Mouse (Mus musculus) limb, embryonic 10.5 days (tissue): ENCODE results near the gene Olfr585. TPM values are rescaled to one million over a fixed set of nuclear protein-coding genes. Genes with fewer than 3 reads are reported as not detected.

Experiments
- DNase-seq: peaks from one replicate; pipeline ENCODE4 v3.0.0-alpha.2; 2017; ENCODE audit warnings: low spot score
- H3K27ac ChIP-seq: fragments of 300-500 bp; sonication (generic); 2 replicates; pipeline ENCODE4 v1.5.1; 2016; ENCODE audit warnings: mild to moderate bottlenecking
- H3K27me3 ChIP-seq: fragments of 300-500 bp; sonication (generic); 2 replicates; pipeline ENCODE4 v1.6.1; 2016; ENCODE audit warnings: low read depth, mild to moderate bottlenecking; ENCODE audit not compliant: poor library complexity, severe bottlenecking
- H3K36me3 ChIP-seq: fragments of 300-500 bp; sonication (generic); 2 replicates; pipeline ENCODE4 v1.6.1; 2016; ENCODE audit warnings: mild to moderate bottlenecking, moderate library complexity
- H3K4me1 ChIP-seq: fragments of 300-500 bp; sonication (generic); 2 replicates; pipeline ENCODE4 v1.6.1; 2016
- H3K4me3 ChIP-seq: fragments of 300-500 bp; sonication (generic); 2 replicates; pipeline ENCODE4 v1.5.1; 2016; ENCODE audit warnings: mild to moderate bottlenecking, moderate library complexity
- H3K9me3 ChIP-seq: fragments of 300-500 bp; sonication (generic); replicated peaks from 2 replicates; pipeline ENCODE4 v1.6.1; 2016; ENCODE audit warnings: mild to moderate bottlenecking
- WGBS: fragments of 180-500 bp; shearing (Covaris S2); methylation state at CpG from one replicate; pipeline ENCODE4 v1.1.7; 2016; 5-methylcytosine and 5-hydroxymethylcytosine counted together
- polyA plus RNA-seq: library from polyadenylated mRNA; unstranded; fragments of >200 nt; fragmentation: Nextera tagmentation; extraction: Ambion mirVana; gene quantifications from 2 replicates; pipeline ENCODE4 v1.2.1, GENCODE M21; 2016

Gene Olfr585
- polyA plus RNA-seq = not detected in 2 replicates

- Histone ChIP-seq H3K4me1 (no peaks in the 10 kb centered on the region), H3K4me3 (no peak within 1 kb of the TSS), H3K36me3 (no peaks in the 10 kb centered on the region), H3K9me3 (no peaks in the 10 kb centered on the region), H3K27me3 (no peaks in the 10 kb centered on the region), H3K27ac (no peak within 1 kb of the TSS)
- 86% methylated on average over 1 of the region's 1 CpGs for WGBS
- no peak for DNase-seq
Measured at GRCm38 (mm10) chr7:103097420-103097819, at the start of gene Olfr585. Olfr585 (plus strand) TSS chr7:103097720.

DNA sequence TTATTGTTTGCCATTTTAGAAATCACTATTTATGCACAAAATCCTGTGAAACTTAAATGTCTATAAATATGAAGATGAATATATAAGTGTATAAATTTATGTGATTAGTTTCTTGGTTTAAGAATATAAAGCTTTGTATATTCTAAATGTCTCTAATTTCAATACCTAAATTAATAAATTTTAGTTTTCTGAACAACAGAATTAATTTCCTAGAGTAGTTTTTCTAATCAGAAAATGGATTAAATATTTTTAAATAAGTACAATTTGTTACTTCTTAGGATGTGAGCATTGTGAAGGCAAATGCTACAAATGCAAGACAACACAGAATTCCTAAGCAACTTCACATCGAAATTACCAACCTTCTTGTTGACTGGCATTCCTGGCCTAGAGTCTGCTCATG, 46.5 kb upstream of the Olfr585 start, which contains the start of gene Olfr583:
Gene Olfr583, plus strand, starts transcription at position 301 of the 400 bp plus-strand sequence.
- no peaks in the 10 kb centered on the region for H3K27me3 ChIP-seq
- DNase-seq = no peak
- H3K9me3 ChIP-seq = no peaks in the 10 kb centered on the region
- H3K4me3 ChIP-seq = no peak within 1 kb of the TSS
- H3K27ac ChIP-seq = no peak within 1 kb of the TSS
- H3K36me3 ChIP-seq = no peaks in the 10 kb centered on the region
- no peaks in the 10 kb centered on the region for H3K4me1 ChIP-seq
- 92% methylated on average over 1 of the region's 1 CpGs for WGBS

DNA sequence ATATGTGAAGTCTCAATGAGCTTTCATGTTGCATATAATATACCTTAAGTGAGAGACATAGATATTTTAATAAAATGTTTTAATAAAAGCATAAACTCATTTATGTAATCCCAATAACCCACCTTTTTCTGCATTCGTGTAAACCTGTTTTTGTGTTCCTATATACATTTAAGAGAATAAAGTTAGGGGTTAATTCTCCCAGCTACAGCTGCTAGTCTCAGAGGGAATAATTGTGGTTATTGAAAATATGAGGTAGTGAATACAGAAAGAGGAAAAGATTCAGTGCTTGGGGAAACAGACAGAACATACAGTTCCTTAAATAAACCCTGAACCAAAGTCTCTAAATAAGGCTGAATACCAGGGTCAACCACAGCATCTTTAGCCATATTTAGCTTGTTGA, 15.9 kb upstream of the Olfr585 start, which contains the start of gene Olfr584:
Gene Olfr584, plus strand, starts transcription at position 301 of the 400 bp plus-strand sequence.
- Histone ChIP-seq H3K27me3 (no peaks in the 10 kb centered on the region), H3K9me3 (0 out of 2 replicates have a peak, but pooled peaks cover 2% of the 10 kb centered on the region), H3K4me3 (no peak within 1 kb of the TSS), H3K4me1 (no peaks in the 10 kb centered on the region), H3K36me3 (no peaks in the 10 kb centered on the region), H3K27ac (no peak within 1 kb of the TSS)
- 81% methylated on average over 1 of the region's 1 CpGs for WGBS
- no peak for DNase-seq

DNA sequence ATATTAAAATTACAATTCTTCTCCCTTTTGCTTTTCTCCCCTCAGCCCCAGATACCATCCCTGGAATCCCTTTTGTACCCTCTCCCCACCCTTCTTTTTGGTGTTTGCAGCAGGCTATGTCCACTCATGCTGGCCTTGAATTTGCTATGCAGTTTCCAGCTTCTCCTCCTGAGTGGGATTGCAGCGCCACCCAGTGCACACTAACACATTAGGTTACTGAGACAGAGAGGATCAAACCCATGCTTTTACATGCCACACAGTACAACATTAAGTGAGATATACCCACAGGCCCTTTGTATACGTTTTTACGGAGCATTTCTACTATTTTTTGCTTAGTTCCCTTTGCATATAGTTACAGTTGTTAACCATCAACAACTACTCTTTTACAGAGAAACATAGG, 21.9 kb downstream of the Olfr585 start:
- Histone ChIP-seq H3K27me3 (no peaks in the 10 kb centered on the region), H3K27ac (no peak overlapping the region), H3K9me3 (no peaks in the 10 kb centered on the region), H3K4me3 (no peak overlapping the region), H3K36me3 (no peaks in the 10 kb centered on the region), H3K4me1 (no peaks in the 10 kb centered on the region)
- DNase-seq = no peak
- WGBS = 54% methylated on average over 3 of the region's 3 CpGs

DNA sequence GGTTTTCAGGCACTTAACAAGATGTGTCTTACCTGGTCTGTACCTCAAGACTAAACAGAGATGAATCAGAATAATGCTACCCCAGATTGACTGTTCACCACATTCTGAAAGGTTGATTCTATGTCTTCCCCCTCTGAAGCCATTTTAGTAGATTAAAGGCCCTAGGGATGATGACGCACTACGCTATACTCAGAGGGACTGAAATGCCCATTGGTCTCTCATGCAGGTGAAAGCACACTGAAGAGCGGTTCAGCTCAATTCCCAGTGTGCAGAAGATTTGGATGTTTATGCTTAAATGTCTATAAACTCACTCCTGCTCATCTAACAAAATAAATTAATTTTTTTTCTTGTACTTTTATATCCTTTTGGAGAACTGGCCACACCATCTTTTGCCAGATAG, 28.0 kb downstream of the Olfr585 start, which contains the start of gene Olfr586:
Gene Olfr586, minus strand, starts transcription at position 101 of the 400 bp plus-strand sequence.
- 94% methylated on average over 3 of the region's 3 CpGs for WGBS
- no peak for DNase-seq
- Histone ChIP-seq H3K27me3 (no peaks in the 10 kb centered on the region), H3K27ac (no peak within 1 kb of the TSS), H3K4me1 (no peaks in the 10 kb centered on the region), H3K36me3 (no peaks in the 10 kb centered on the region), H3K4me3 (no peak within 1 kb of the TSS), H3K9me3 (no peaks in the 10 kb centered on the region)

GRCm38 (mm10) chr7:103140579-103140978, 43.1 kb downstream of the Olfr585 start, which contains the start of gene Olfr588-ps1:
Olfr588-ps1 (plus strand) TSS chr7:103140879.
- no peaks in the 10 kb centered on the region for H3K4me1 ChIP-seq
- no peaks in the 10 kb centered on the region for H3K27me3 ChIP-seq
- H3K27ac ChIP-seq = no peak within 1 kb of the TSS
- H3K9me3 ChIP-seq = no peaks in the 10 kb centered on the region
- 88% methylated on average over 1 of the region's 1 CpGs for WGBS
- H3K36me3 ChIP-seq = no peaks in the 10 kb centered on the region
- no peak for DNase-seq
- H3K4me3 ChIP-seq = no peak within 1 kb of the TSS

Other genes with a start within 250 kb of the Olfr585 start
- not detected in 2 replicates for gene Olfr566, start 239.0 kb upstream of the Olfr585 start, polyA plus RNA-seq
- gene Olfr568, start 220.6 kb upstream of the Olfr585 start, polyA plus RNA-seq = not detected in 2 replicates
- gene Olfr569, start 206.8 kb upstream of the Olfr585 start, polyA plus RNA-seq = not detected in 2 replicates
- gene Olfr570, start 203.1 kb upstream of the Olfr585 start, polyA plus RNA-seq = not detected in 2 replicates
- gene Olfr571, start 180.2 kb upstream of the Olfr585 start, polyA plus RNA-seq = not detected in 2 replicates
- not detected in 2 replicates for gene Olfr572, start 173.3 kb upstream of the Olfr585 start, polyA plus RNA-seq
- not detected in 2 replicates for gene Olfr573-ps1, start 155.1 kb upstream of the Olfr585 start, polyA plus RNA-seq
- not detected in 2 replicates for gene Olfr574, start 149.3 kb upstream of the Olfr585 start, polyA plus RNA-seq
- gene Olfr575, start 138.9 kb upstream of the Olfr585 start, polyA plus RNA-seq = not detected in 2 replicates
- gene Olfr576, start 135.1 kb upstream of the Olfr585 start, polyA plus RNA-seq = not detected in 2 replicates
- gene Olfr577, start 121.8 kb upstream of the Olfr585 start, polyA plus RNA-seq = not detected in 2 replicates
- not detected in 2 replicates for gene Olfr578, start 108.4 kb upstream of the Olfr585 start, polyA plus RNA-seq
- not detected in 2 replicates for gene Olfr582, start 59.7 kb upstream of the Olfr585 start, polyA plus RNA-seq
- gene Olfr583, start 46.4 kb upstream of the Olfr585 start, polyA plus RNA-seq = not detected in 2 replicates
- gene Olfr584, start 15.8 kb upstream of the Olfr585 start, polyA plus RNA-seq = not detected in 2 replicates
- gene Olfr586, start 27.9 kb downstream of the Olfr585 start, polyA plus RNA-seq = not detected in 2 replicates
- gene Olfr588-ps1, start 43.2 kb downstream of the Olfr585 start, polyA plus RNA-seq = not detected in 2 replicates
- not detected in 2 replicates for gene Olfr589, start 58.6 kb downstream of the Olfr585 start, polyA plus RNA-seq
- gene Olfr591, start 80.6 kb downstream of the Olfr585 start, polyA plus RNA-seq = not detected in 2 replicates
- gene Olfr592, start 87.1 kb downstream of the Olfr585 start, polyA plus RNA-seq = not detected in 2 replicates
- gene Olfr593, start 114.1 kb downstream of the Olfr585 start, polyA plus RNA-seq = not detected in 2 replicates
- not detected in 2 replicates for gene Olfr594, start 119.3 kb downstream of the Olfr585 start, polyA plus RNA-seq
- not detected in 2 replicates for gene Usp17ld, start 154.8 kb downstream of the Olfr585 start, polyA plus RNA-seq
- not detected in 2 replicates for gene Olfr596, start 207.9 kb downstream of the Olfr585 start, polyA plus RNA-seq
- not detected in 2 replicates for gene Olfr597, start 218.6 kb downstream of the Olfr585 start, polyA plus RNA-seq
- not detected in 2 replicates for gene Olfr598, start 225.8 kb downstream of the Olfr585 start, polyA plus RNA-seq
- gene Olfr599, start 238.2 kb downstream of the Olfr585 start, polyA plus RNA-seq = not detected in 2 replicates